Mouse (Mus musculus): ENCODE measurements around the gene Exosc5.
A peak's percentile ranks its signal among the peaks of the same experiment; 100 is the strongest.

Exosc5 gene

GRCm38 (mm10) chr7:25700732-25701131, 41.8 kb downstream of the Exosc5 start:
- peak; percentile 58 for DNase-seq (ENCODE audit: low read depth, low spot score)

GRCm38 (mm10) chr7:25702350-25702749, 43.4 kb downstream of the Exosc5 start:
- H3K27me3 ChIP-seq (ENCODE audit: control insufficient read depth, insufficient read depth, low read length, poor library complexity, severe bottlenecking) = no peaks in the 10 kb centered on the region
- peak; percentile 56 for DNase-seq (ENCODE audit: low read depth, low spot score)
- H3K36me3 ChIP-seq (ENCODE audit: control insufficient read depth, insufficient read depth, low read length, poor library complexity, severe bottlenecking) = peaks cover 26% of the 10 kb centered on the region

More at GRCm38 (mm10) chr7:25700732-25701131, 41.8 kb downstream of the Exosc5 start:
- Histone ChIP-seq H3K36me3 (ENCODE audit: control insufficient read depth, insufficient read depth, low read length, poor library complexity, severe bottlenecking) (peaks cover 34% of the 10 kb centered on the region), H3K27me3 (ENCODE audit: control insufficient read depth, insufficient read depth, low read length, poor library complexity, severe bottlenecking) (no peaks in the 10 kb centered on the region)

- no peak for DNase-seq (ENCODE audit: low read depth, low spot score)
- Histone ChIP-seq H3K36me3 (ENCODE audit: control insufficient read depth, insufficient read depth, low read length, poor library complexity, severe bottlenecking) (peaks cover 26% of the 10 kb centered on the region), H3K27me3 (ENCODE audit: control insufficient read depth, insufficient read depth, low read length, poor library complexity, severe bottlenecking) (no peaks in the 10 kb centered on the region)
These were observed 45.0 kb downstream of the Exosc5 start for GRCm38 (mm10) chr7:25703793-25704494.

GRCm38 (mm10) chr7:25704716-25705364, 45.9 kb downstream of the Exosc5 start:
- Histone ChIP-seq H3K27me3 (ENCODE audit: control insufficient read depth, insufficient read depth, low read length, poor library complexity, severe bottlenecking) (no peaks in the 10 kb centered on the region), H3K36me3 (ENCODE audit: control insufficient read depth, insufficient read depth, low read length, poor library complexity, severe bottlenecking) (peaks cover 25% of the 10 kb centered on the region)
- no peak for DNase-seq (ENCODE audit: low read depth, low spot score)

- Histone ChIP-seq H3K36me3 (ENCODE audit: control insufficient read depth, insufficient read depth, low read length, poor library complexity, severe bottlenecking) (peaks cover 23% of the 10 kb centered on the region), H3K27me3 (ENCODE audit: control insufficient read depth, insufficient read depth, low read length, poor library complexity, severe bottlenecking) (no peaks in the 10 kb centered on the region)
- DNase-seq (ENCODE audit: low read depth, low spot score) = no peak
These were observed 46.9 kb downstream of the Exosc5 start for GRCm38 (mm10) chr7:25705801-25706251.

- peak; percentile 70 for DNase-seq (ENCODE audit: low read depth, low spot score)
- peaks cover 18% of the 10 kb centered on the region for H3K36me3 ChIP-seq (ENCODE audit: control insufficient read depth, insufficient read depth, low read length, poor library complexity, severe bottlenecking)
- no peaks in the 10 kb centered on the region for H3K27me3 ChIP-seq (ENCODE audit: control insufficient read depth, insufficient read depth, low read length, poor library complexity, severe bottlenecking)
These were observed 47.7 kb downstream of the Exosc5 start for GRCm38 (mm10) chr7:25706578-25707170.

GRCm38 (mm10) chr7:25707581-25708292, 48.8 kb downstream of the Exosc5 start:
- peaks cover 17% of the 10 kb centered on the region for H3K36me3 ChIP-seq (ENCODE audit: control insufficient read depth, insufficient read depth, low read length, poor library complexity, severe bottlenecking)
- DNase-seq (ENCODE audit: low read depth, low spot score) = peak; percentile 79
- no peaks in the 10 kb centered on the region for H3K27me3 ChIP-seq (ENCODE audit: control insufficient read depth, insufficient read depth, low read length, poor library complexity, severe bottlenecking)

GRCm38 (mm10) chr7:25709961-25710360, 51.0 kb downstream of the Exosc5 start:
- no peak for DNase-seq (ENCODE audit: low read depth, low spot score)
- Histone ChIP-seq H3K27me3 (ENCODE audit: control insufficient read depth, insufficient read depth, low read length, poor library complexity, severe bottlenecking) (no peaks in the 10 kb centered on the region), H3K36me3 (ENCODE audit: control insufficient read depth, insufficient read depth, low read length, poor library complexity, severe bottlenecking) (peaks cover 15% of the 10 kb centered on the region)

GRCm38 (mm10) chr7:25710519-25711130, 51.7 kb downstream of the Exosc5 start:
- peak; percentile 38 for DNase-seq (ENCODE audit: low read depth, low spot score)
- peaks cover 13% of the 10 kb centered on the region for H3K36me3 ChIP-seq (ENCODE audit: control insufficient read depth, insufficient read depth, low read length, poor library complexity, severe bottlenecking)
- H3K27me3 ChIP-seq (ENCODE audit: control insufficient read depth, insufficient read depth, low read length, poor library complexity, severe bottlenecking) = no peaks in the 10 kb centered on the region

- Histone ChIP-seq H3K27me3 (ENCODE audit: control insufficient read depth, insufficient read depth, low read length, poor library complexity, severe bottlenecking) (no peaks in the 10 kb centered on the region), H3K36me3 (ENCODE audit: control insufficient read depth, insufficient read depth, low read length, poor library complexity, severe bottlenecking) (peaks cover 13% of the 10 kb centered on the region)
- peak; percentile 42 for DNase-seq (ENCODE audit: low read depth, low spot score)
These were observed 52.2 kb downstream of the Exosc5 start for GRCm38 (mm10) chr7:25711165-25711564.

- Histone ChIP-seq H3K36me3 (ENCODE audit: control insufficient read depth, insufficient read depth, low read length, poor library complexity, severe bottlenecking) (peaks cover 13% of the 10 kb centered on the region), H3K27me3 (ENCODE audit: control insufficient read depth, insufficient read depth, low read length, poor library complexity, severe bottlenecking) (no peaks in the 10 kb centered on the region)
- peak; percentile 20 for DNase-seq (ENCODE audit: low read depth, low spot score)
These were observed 52.8 kb downstream of the Exosc5 start for GRCm38 (mm10) chr7:25711731-25712197.

GRCm38 (mm10) chr7:25712801-25713200, 53.8 kb downstream of the Exosc5 start:
- no peak for DNase-seq (ENCODE audit: low read depth, low spot score)
- Histone ChIP-seq H3K36me3 (ENCODE audit: control insufficient read depth, insufficient read depth, low read length, poor library complexity, severe bottlenecking) (peaks cover 13% of the 10 kb centered on the region), H3K27me3 (ENCODE audit: control insufficient read depth, insufficient read depth, low read length, poor library complexity, severe bottlenecking) (no peaks in the 10 kb centered on the region)

GRCm38 (mm10) chr7:25714581-25714980, 55.6 kb downstream of the Exosc5 start:
- no peak for DNase-seq (ENCODE audit: low read depth, low spot score)
- H3K27me3 ChIP-seq (ENCODE audit: control insufficient read depth, insufficient read depth, low read length, poor library complexity, severe bottlenecking) = no peaks in the 10 kb centered on the region
- H3K36me3 ChIP-seq (ENCODE audit: control insufficient read depth, insufficient read depth, low read length, poor library complexity, severe bottlenecking) = peaks cover 13% of the 10 kb centered on the region

- no peak for DNase-seq (ENCODE audit: low read depth, low spot score)
- H3K36me3 ChIP-seq (ENCODE audit: control insufficient read depth, insufficient read depth, low read length, poor library complexity, severe bottlenecking) = peaks cover 13% of the 10 kb centered on the region
- no peaks in the 10 kb centered on the region for H3K27me3 ChIP-seq (ENCODE audit: control insufficient read depth, insufficient read depth, low read length, poor library complexity, severe bottlenecking)
These were observed 56.8 kb downstream of the Exosc5 start for GRCm38 (mm10) chr7:25715731-25716271.
